Mouse (Mus musculus): ENCODE data around the gene Cyp4f13.
A peak's percentile ranks its signal among the peaks of the same experiment; 100 is the strongest.

The Cyp4f13 gene

GRCm38 (mm10) chr17:32947215-32947914, at the start of gene Cyp4f13:
Gene Cyp4f13 (minus strand): TSS chr17:32947402.
- DNase-seq (ENCODE audit: low spot score in 2 of 2), result peak; percentile 93 to 95

- DNase-seq (ENCODE audit: low spot score in 2 of 2), result peak; percentile 67 to 74
These were observed 45.7 kb upstream of the Cyp4f13 start, which contains the start of gene Zfp952 for GRCm38 (mm10) chr17:32992699-32993474. Gene Zfp952 (plus strand): TSS chr17:32993129.

GRCm38 (mm10) chr17:32991965-32992698, 44.9 kb upstream of the Cyp4f13 start:
- DNase-seq (ENCODE audit: low spot score in 2 of 2), result peak in 1 of 2 experiments; percentile 68

- no peak for DNase-seq (ENCODE audit: low spot score in 2 of 2)
These were observed 39.1 kb upstream of the Cyp4f13 start for GRCm38 (mm10) chr17:32986301-32986700.

- DNase-seq (ENCODE audit: low spot score in 2 of 2), result no peak
These were observed 34.2 kb upstream of the Cyp4f13 start for GRCm38 (mm10) chr17:32981361-32981760.

- DNase-seq (ENCODE audit: low spot score in 2 of 2), result peak; percentile 83 to 89
These were observed 18.6 kb upstream of the Cyp4f13 start, which contains the start of gene Zfp472 for GRCm38 (mm10) chr17:32965623-32966290. Gene Zfp472 (plus strand): TSS chr17:32965814.

GRCm38 (mm10) chr17:32965253-32965622, 18.0 kb upstream of the Cyp4f13 start:
- peak in 1 of 2 experiments; percentile 61 for DNase-seq (ENCODE audit: low spot score in 2 of 2)

GRCm38 (mm10) chr17:32951441-32951840, 4.2 kb upstream of the Cyp4f13 start:
- DNase-seq (ENCODE audit: low spot score in 2 of 2), result peak; percentile 70 to 90

- no peak for DNase-seq (ENCODE audit: low spot score in 2 of 2)
These were observed 3.8 kb upstream of the Cyp4f13 start for GRCm38 (mm10) chr17:32951006-32951405.

- no peak for DNase-seq (ENCODE audit: low spot score in 2 of 2)
These were observed 2.9 kb upstream of the Cyp4f13 start for GRCm38 (mm10) chr17:32950136-32950535.

- DNase-seq (ENCODE audit: low spot score in 2 of 2), result no peak
These were observed 486 bp downstream of the Cyp4f13 start for GRCm38 (mm10) chr17:32946716-32947115.

- no peak for DNase-seq (ENCODE audit: low spot score in 2 of 2)
These were observed 2.7 kb downstream of the Cyp4f13 start for GRCm38 (mm10) chr17:32944402-32945035.

- DNase-seq (ENCODE audit: low spot score in 2 of 2), result no peak
These were observed 3.5 kb downstream of the Cyp4f13 start for GRCm38 (mm10) chr17:32943661-32944060.

GRCm38 (mm10) chr17:32939831-32940230, 7.4 kb downstream of the Cyp4f13 start:
- no peak for DNase-seq (ENCODE audit: low spot score in 2 of 2)

- DNase-seq (ENCODE audit: low spot score in 2 of 2), result no peak
These were observed 19.4 kb downstream of the Cyp4f13 start for GRCm38 (mm10) chr17:32927803-32928202.

- DNase-seq (ENCODE audit: low spot score in 2 of 2), result peak; percentile 53 to 77
These were observed 22.4 kb downstream of the Cyp4f13 start for GRCm38 (mm10) chr17:32924658-32925312.

- DNase-seq (ENCODE audit: low spot score in 2 of 2), result no peak
These were observed 23.5 kb downstream of the Cyp4f13 start for GRCm38 (mm10) chr17:32923681-32924080.

- DNase-seq (ENCODE audit: low spot score in 2 of 2), result no peak
These were observed 28.1 kb downstream of the Cyp4f13 start for GRCm38 (mm10) chr17:32919123-32919522.

GRCm38 (mm10) chr17:32917131-32917530, 30.1 kb downstream of the Cyp4f13 start, which contains the start of gene Cyp4f14:
Gene Cyp4f14 (minus strand): TSS chr17:32917342.
- no peak for DNase-seq (ENCODE audit: low spot score in 2 of 2)

GRCm38 (mm10) chr17:32916075-32916474, 31.1 kb downstream of the Cyp4f13 start:
- no peak for DNase-seq (ENCODE audit: low spot score in 2 of 2)
